Mouse (Mus musculus): ENCODE data around the gene Tlcd2. TPM values are rescaled to one million over a fixed set of nuclear protein-coding genes. Genes with fewer than 3 reads are reported as not detected.

The Tlcd2 gene
- polyA plus RNA-seq, 1 experiment from 2014 or later = 1.8 TPM

GRCm38 (mm10) chr11:75424033-75424432 is 37.5 kb upstream of the Tlcd2 start:
- H3K4me1 ChIP-seq (ENCODE audit: control insufficient read depth, insufficient read depth, low read length) = no peaks in the 10 kb centered on the region
- ATAC-seq (ENCODE audit: low read depth) = no peak
- H3K27ac ChIP-seq (ENCODE audit: low read depth, low read length) = no peak overlapping the region
- no peak overlapping the region for H3K9ac ChIP-seq (replicated peaks; ENCODE audit: low read depth, low read length)
- H3K36me3 ChIP-seq (ENCODE audit: control insufficient read depth, insufficient read depth, low read length) = no peaks in the 10 kb centered on the region
- no peaks in the 10 kb centered on the region for H3K27me3 ChIP-seq (ENCODE audit: control insufficient read depth, insufficient read depth, low read length)
- H3K9me3 ChIP-seq (ENCODE audit: control insufficient read depth, low read length) = no peaks in the 10 kb centered on the region
- no peak overlapping the region for H3K4me3 ChIP-seq (ENCODE audit: low read depth, low read length)
- H3K4me2 ChIP-seq (ENCODE audit: low read depth, low read length) = no peak overlapping the region
- 95% methylated on average over 9 of the region's 9 CpGs for WGBS

- WGBS = 94% methylated on average over 3 of the region's 3 CpGs
- Histone ChIP-seq H3K4me3 (ENCODE audit: low read depth, low read length) (no peak overlapping the region), H3K4me1 (ENCODE audit: control insufficient read depth, insufficient read depth, low read length) (no peaks in the 10 kb centered on the region), H3K9ac (replicated peaks; ENCODE audit: low read depth, low read length) (no peak overlapping the region), H3K4me2 (ENCODE audit: low read depth, low read length) (no peak overlapping the region), H3K27me3 (ENCODE audit: control insufficient read depth, insufficient read depth, low read length) (no peaks in the 10 kb centered on the region), H3K27ac (ENCODE audit: low read depth, low read length) (no peak overlapping the region), H3K36me3 (ENCODE audit: control insufficient read depth, insufficient read depth, low read length) (no peaks in the 10 kb centered on the region), H3K9me3 (ENCODE audit: control insufficient read depth, low read length) (no peaks in the 10 kb centered on the region)
- ATAC-seq (ENCODE audit: low read depth) = no peak
These were observed 37.1 kb upstream of the Tlcd2 start for GRCm38 (mm10) chr11:75424459-75424858.

GRCm38 (mm10) chr11:75429019-75429705 is 32.4 kb upstream of the Tlcd2 start:
- no peaks in the 10 kb centered on the region for H3K4me1 ChIP-seq (ENCODE audit: control insufficient read depth, insufficient read depth, low read length)
- H3K36me3 ChIP-seq (ENCODE audit: control insufficient read depth, insufficient read depth, low read length) = no peaks in the 10 kb centered on the region
- H3K9ac ChIP-seq (replicated peaks; ENCODE audit: low read depth, low read length) = no peak overlapping the region
- no peak overlapping the region for H3K4me2 ChIP-seq (ENCODE audit: low read depth, low read length)
- no peaks in the 10 kb centered on the region for H3K27me3 ChIP-seq (ENCODE audit: control insufficient read depth, insufficient read depth, low read length)
- no peaks in the 10 kb centered on the region for H3K9me3 ChIP-seq (ENCODE audit: control insufficient read depth, low read length)
- H3K27ac ChIP-seq (ENCODE audit: low read depth, low read length) = no peak overlapping the region
- no peak for ATAC-seq (ENCODE audit: low read depth)
- WGBS = 91% methylated on average over 9 of the region's 9 CpGs
- no peak overlapping the region for H3K4me3 ChIP-seq (ENCODE audit: low read depth, low read length)

- Histone ChIP-seq H3K9me3 (ENCODE audit: control insufficient read depth, low read length) (no peaks in the 10 kb centered on the region), H3K4me1 (ENCODE audit: control insufficient read depth, insufficient read depth, low read length) (no peaks in the 10 kb centered on the region), H3K27me3 (ENCODE audit: control insufficient read depth, insufficient read depth, low read length) (no peaks in the 10 kb centered on the region), H3K9ac (replicated peaks; ENCODE audit: low read depth, low read length) (no peak overlapping the region), H3K4me2 (ENCODE audit: low read depth, low read length) (no peak overlapping the region), H3K36me3 (ENCODE audit: control insufficient read depth, insufficient read depth, low read length) (no peaks in the 10 kb centered on the region), H3K27ac (ENCODE audit: low read depth, low read length) (no peak overlapping the region), H3K4me3 (ENCODE audit: low read depth, low read length) (no peak overlapping the region)
- ATAC-seq (ENCODE audit: low read depth) = peak; percentile 69; the same call in 1 of the 2 replicates
- 53% methylated on average over 11 of the region's 11 CpGs for WGBS
These were observed 30.2 kb upstream of the Tlcd2 start for GRCm38 (mm10) chr11:75431307-75431706.

GRCm38 (mm10) chr11:75434138-75434537 is 27.4 kb upstream of the Tlcd2 start:
- Histone ChIP-seq H3K9me3 (ENCODE audit: control insufficient read depth, low read length) (no peaks in the 10 kb centered on the region), H3K4me3 (ENCODE audit: low read depth, low read length) (no peak overlapping the region)
- 89% methylated on average over 5 of the region's 5 CpGs for WGBS

GRCm38 (mm10) chr11:75438194-75438593 is 23.3 kb upstream of the Tlcd2 start:
- Histone ChIP-seq H3K4me3 (ENCODE audit: low read depth, low read length) (no peak overlapping the region), H3K27me3 (ENCODE audit: control insufficient read depth, insufficient read depth, low read length) (no peaks in the 10 kb centered on the region), H3K27ac (ENCODE audit: low read depth, low read length) (no peak overlapping the region), H3K9me3 (ENCODE audit: control insufficient read depth, low read length) (no peaks in the 10 kb centered on the region), H3K4me1 (ENCODE audit: control insufficient read depth, insufficient read depth, low read length) (no peaks in the 10 kb centered on the region), H3K36me3 (ENCODE audit: control insufficient read depth, insufficient read depth, low read length) (peaks cover 6% of the 10 kb centered on the region), H3K9ac (replicated peaks; ENCODE audit: low read depth, low read length) (no peak overlapping the region), H3K4me2 (ENCODE audit: low read depth, low read length) (no peak overlapping the region)
- no peak for ATAC-seq (ENCODE audit: low read depth)
- 84% methylated on average over 13 of the region's 13 CpGs for WGBS

More at GRCm38 (mm10) chr11:75434138-75434537, 27.4 kb upstream of the Tlcd2 start:
- Histone ChIP-seq H3K9ac (replicated peaks; ENCODE audit: low read depth, low read length) (no peak overlapping the region), H3K4me2 (ENCODE audit: low read depth, low read length) (no peak overlapping the region), H3K27me3 (ENCODE audit: control insufficient read depth, insufficient read depth, low read length) (no peaks in the 10 kb centered on the region), H3K27ac (ENCODE audit: low read depth, low read length) (no peak overlapping the region), H3K4me1 (ENCODE audit: control insufficient read depth, insufficient read depth, low read length) (no peaks in the 10 kb centered on the region), H3K36me3 (ENCODE audit: control insufficient read depth, insufficient read depth, low read length) (no peaks in the 10 kb centered on the region)
- no peak for ATAC-seq (ENCODE audit: low read depth)

- H3K27ac ChIP-seq (ENCODE audit: low read depth, low read length) = no peak overlapping the region
- H3K4me2 ChIP-seq (ENCODE audit: low read depth, low read length) = no peak overlapping the region
- peaks cover 6% of the 10 kb centered on the region for H3K36me3 ChIP-seq (ENCODE audit: control insufficient read depth, insufficient read depth, low read length)
- H3K9ac ChIP-seq (replicated peaks; ENCODE audit: low read depth, low read length) = no peak overlapping the region
- H3K4me1 ChIP-seq (ENCODE audit: control insufficient read depth, insufficient read depth, low read length) = no peaks in the 10 kb centered on the region
- H3K27me3 ChIP-seq (ENCODE audit: control insufficient read depth, insufficient read depth, low read length) = no peaks in the 10 kb centered on the region
- no peak overlapping the region for H3K4me3 ChIP-seq (ENCODE audit: low read depth, low read length)
- no peaks in the 10 kb centered on the region for H3K9me3 ChIP-seq (ENCODE audit: control insufficient read depth, low read length)
- ATAC-seq (ENCODE audit: low read depth) = no peak
- 86% methylated on average over 3 of the region's 3 CpGs for WGBS
These were observed 22.7 kb upstream of the Tlcd2 start for GRCm38 (mm10) chr11:75438804-75439203.

GRCm38 (mm10) chr11:75439363-75439762 is 22.2 kb upstream of the Tlcd2 start, which contains the start of gene Serpinf2:
Gene Serpinf2, minus strand, starts transcription at chr11:75439591.
- H3K9ac ChIP-seq (replicated peaks; ENCODE audit: low read depth, low read length) = no peak within 1 kb of the TSS

GRCm38 (mm10) chr11:75439951-75440350 is 21.6 kb upstream of the Tlcd2 start:
- H3K9ac ChIP-seq (replicated peaks; ENCODE audit: low read depth, low read length) = no peak overlapping the region
- no peak overlapping the region for H3K27ac ChIP-seq (ENCODE audit: low read depth, low read length)
- ATAC-seq (ENCODE audit: low read depth) = no peak
- WGBS = 94% methylated on average over 3 of the region's 3 CpGs
- no peaks in the 10 kb centered on the region for H3K4me1 ChIP-seq (ENCODE audit: control insufficient read depth, insufficient read depth, low read length)
- no peaks in the 10 kb centered on the region for H3K9me3 ChIP-seq (ENCODE audit: control insufficient read depth, low read length)
- H3K27me3 ChIP-seq (ENCODE audit: control insufficient read depth, insufficient read depth, low read length) = no peaks in the 10 kb centered on the region
- H3K4me2 ChIP-seq (ENCODE audit: low read depth, low read length) = no peak overlapping the region
- no peak overlapping the region for H3K4me3 ChIP-seq (ENCODE audit: low read depth, low read length)
- peaks cover 6% of the 10 kb centered on the region for H3K36me3 ChIP-seq (ENCODE audit: control insufficient read depth, insufficient read depth, low read length)

More at GRCm38 (mm10) chr11:75439363-75439762, 22.2 kb upstream of the Tlcd2 start, which contains the start of gene Serpinf2:
- Histone ChIP-seq H3K27me3 (ENCODE audit: control insufficient read depth, insufficient read depth, low read length) (no peaks in the 10 kb centered on the region), H3K9me3 (ENCODE audit: control insufficient read depth, low read length) (no peaks in the 10 kb centered on the region), H3K4me2 (ENCODE audit: low read depth, low read length) (no peak within 1 kb of the TSS), H3K36me3 (ENCODE audit: control insufficient read depth, insufficient read depth, low read length) (peaks cover 6% of the 10 kb centered on the region), H3K27ac (ENCODE audit: low read depth, low read length) (no peak within 1 kb of the TSS), H3K4me3 (ENCODE audit: low read depth, low read length) (no peak within 1 kb of the TSS), H3K4me1 (ENCODE audit: control insufficient read depth, insufficient read depth, low read length) (no peaks in the 10 kb centered on the region)
- no peak for ATAC-seq (ENCODE audit: low read depth)
- 93% methylated on average over 6 of the region's 6 CpGs for WGBS
